Mouse (Mus musculus): ENCODE measurements around the gene Shroom4.

Gene Shroom4

GRCm38 (mm10) chrX:6495456-6495855 lies 95.8 kb downstream of the Shroom4 start:
- DNase-seq (ENCODE audit: low read depth, low spot score): no peak

GRCm38 (mm10) chrX:6496374-6496773 lies 96.7 kb downstream of the Shroom4 start:
- DNase-seq (ENCODE audit: low read depth, low spot score): no peak

GRCm38 (mm10) chrX:6501850-6502249 lies 102.2 kb downstream of the Shroom4 start:
- no peak for DNase-seq (ENCODE audit: low read depth, low spot score)

- no peak for DNase-seq (ENCODE audit: low read depth, low spot score)
Measured at GRCm38 (mm10) chrX:6517217-6517616, 117.6 kb downstream of the Shroom4 start.

- DNase-seq (ENCODE audit: low read depth, low spot score): no peak
Measured at GRCm38 (mm10) chrX:6518421-6518820, 118.8 kb downstream of the Shroom4 start.

GRCm38 (mm10) chrX:6522935-6523334 lies 123.3 kb downstream of the Shroom4 start:
- peak; percentile 29 for DNase-seq (ENCODE audit: low read depth, low spot score)

- DNase-seq (ENCODE audit: low read depth, low spot score): no peak
Measured at GRCm38 (mm10) chrX:6536636-6537035, 137.0 kb downstream of the Shroom4 start.

GRCm38 (mm10) chrX:6537689-6538088 lies 138.0 kb downstream of the Shroom4 start:
- DNase-seq (ENCODE audit: low read depth, low spot score): no peak

- no peak for DNase-seq (ENCODE audit: low read depth, low spot score)
Measured at GRCm38 (mm10) chrX:6565066-6565465, 165.4 kb downstream of the Shroom4 start.

GRCm38 (mm10) chrX:6574511-6574910 lies 174.9 kb downstream of the Shroom4 start:
- no peak for DNase-seq (ENCODE audit: low read depth, low spot score)

- peak; percentile 11 for DNase-seq (ENCODE audit: low read depth, low spot score)
Measured at GRCm38 (mm10) chrX:6577001-6577400, 177.3 kb downstream of the Shroom4 start.

- DNase-seq (ENCODE audit: low read depth, low spot score): no peak
Measured at GRCm38 (mm10) chrX:6580671-6581070, 181.0 kb downstream of the Shroom4 start.

GRCm38 (mm10) chrX:6581181-6581580 lies 181.5 kb downstream of the Shroom4 start:
- peak; percentile 0 for DNase-seq (ENCODE audit: low read depth, low spot score)

- DNase-seq (ENCODE audit: low read depth, low spot score): no peak
Measured at GRCm38 (mm10) chrX:6582646-6583045, 183.0 kb downstream of the Shroom4 start.

GRCm38 (mm10) chrX:6594183-6594582 lies 194.5 kb downstream of the Shroom4 start:
- DNase-seq (ENCODE audit: low read depth, low spot score): no peak

GRCm38 (mm10) chrX:6654024-6654423 lies 254.4 kb downstream of the Shroom4 start:
- peak; percentile 28 for DNase-seq (ENCODE audit: low read depth, low spot score)

GRCm38 (mm10) chrX:6658820-6659324 lies 259.2 kb downstream of the Shroom4 start:
- DNase-seq (ENCODE audit: low read depth, low spot score): no peak
